Mouse (Mus musculus) heart, embryonic 13.5 days (tissue): ENCODE measurements around the gene Akr1b3. TPM values are rescaled to one million over a fixed set of nuclear protein-coding genes. Genes with fewer than 3 reads are reported as not detected.

Experiments
- ATAC-seq: fragments of 200-750 bp; cut with Nextera tagmentation; 2 replicates; pipeline ENCODE4 v1.8.0; 2017; ENCODE audit warnings: moderate TSS enrichment; ENCODE audit not compliant: insufficient number of reproducible peaks, low FRiP score, low TSS enrichment; ENCODE audit errors: extremely low read depth
- H3K27ac ChIP-seq: fragments of 300-500 bp; sonication (generic); replicated peaks from 2 replicates; pipeline ENCODE4 v1.5.1; 2015; ENCODE audit warnings: moderate library complexity, mild to moderate bottlenecking, inconsistent platforms
- H3K27me3 ChIP-seq: fragments of 300-500 bp; sonication (generic); replicated peaks from 2 replicates; pipeline ENCODE4 v1.6.1; 2015; ENCODE audit warnings: mild to moderate bottlenecking, inconsistent platforms
- H3K36me3 ChIP-seq: fragments of 300-500 bp; sonication (generic); 2 replicates; pipeline ENCODE4 v1.6.1; 2015; ENCODE audit warnings: mild to moderate bottlenecking, inconsistent platforms
- H3K4me1 ChIP-seq: fragments of 300-500 bp; sonication (generic); 2 replicates; pipeline ENCODE4 v1.6.1; 2015; ENCODE audit warnings: inconsistent platforms
- H3K4me2 ChIP-seq: fragments of 300-500 bp; sonication (generic); 2 replicates; pipeline ENCODE4 v1.6.1; 2015; ENCODE audit warnings: inconsistent platforms, mild to moderate bottlenecking, moderate library complexity
- H3K4me3 ChIP-seq: fragments of 300-500 bp; sonication (generic); 2 replicates; pipeline ENCODE4 v1.5.1; 2015; ENCODE audit warnings: moderate library complexity, mild to moderate bottlenecking, inconsistent platforms
- H3K9ac ChIP-seq: fragments of 300-500 bp; sonication (generic); 2 replicates; pipeline ENCODE4 v1.6.1; 2015; ENCODE audit warnings: inconsistent platforms, mild to moderate bottlenecking, moderate library complexity
- H3K9me3 ChIP-seq: fragments of 300-500 bp; sonication (generic); 2 replicates; pipeline ENCODE4 v1.6.1; 2016; ENCODE audit warnings: inconsistent platforms
- WGBS: fragments of 180-500 bp; shearing (Covaris S2); methylation state at CpG from one replicate; pipeline ENCODE4 v1.1.7; 2015; ENCODE audit warnings: mixed read lengths; 5-methylcytosine and 5-hydroxymethylcytosine counted together
- polyA plus RNA-seq: library from polyadenylated mRNA; unstranded; fragments of >200 nt; fragmentation: Nextera tagmentation; extraction: Ambion mirVana; gene quantifications from 2 replicates; pipeline ENCODE4 v1.2.1, GENCODE M21; 2015

Gene Akr1b3
- polyA plus RNA-seq, 1 experiment from 2014 or later = 176 TPM

DNA sequence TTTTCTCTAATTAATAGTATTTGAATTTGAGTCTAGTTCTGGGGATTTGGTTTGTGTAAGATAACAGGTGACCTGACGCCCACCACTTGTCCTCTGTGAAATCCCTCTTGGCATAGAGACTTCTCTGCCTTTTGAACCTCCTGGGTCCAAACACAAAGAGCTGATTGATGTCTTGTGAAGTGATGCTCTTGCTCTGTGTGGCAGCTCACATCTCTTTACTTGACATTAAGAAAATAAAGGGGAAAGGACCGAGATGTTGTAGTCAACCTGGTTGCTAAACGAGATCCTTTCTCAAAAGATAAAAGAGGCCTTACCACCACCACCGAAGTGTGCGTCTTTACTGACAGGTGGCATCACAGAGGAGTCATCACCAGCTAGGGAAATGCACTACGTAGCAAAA, 1.4 kb upstream of the Akr1b3 start:
- no peak overlapping the region for H3K4me3 ChIP-seq
- peaks cover 3% of the 10 kb centered on the region; the same call in 1 of the 2 replicates for H3K9me3 ChIP-seq
- H3K27ac ChIP-seq = no peak overlapping the region
- no peak for ATAC-seq
- no peak overlapping the region for H3K9ac ChIP-seq
- no peaks in the 10 kb centered on the region for H3K27me3 ChIP-seq
- 55% methylated on average over 6 of the region's 6 CpGs for WGBS
- H3K4me2 ChIP-seq = peak overlapping the region; percentile 78; the same call in 1 of the 2 replicates
- H3K4me1 ChIP-seq = peaks cover 35% of the 10 kb centered on the region
- no peaks in the 10 kb centered on the region for H3K36me3 ChIP-seq

DNA sequence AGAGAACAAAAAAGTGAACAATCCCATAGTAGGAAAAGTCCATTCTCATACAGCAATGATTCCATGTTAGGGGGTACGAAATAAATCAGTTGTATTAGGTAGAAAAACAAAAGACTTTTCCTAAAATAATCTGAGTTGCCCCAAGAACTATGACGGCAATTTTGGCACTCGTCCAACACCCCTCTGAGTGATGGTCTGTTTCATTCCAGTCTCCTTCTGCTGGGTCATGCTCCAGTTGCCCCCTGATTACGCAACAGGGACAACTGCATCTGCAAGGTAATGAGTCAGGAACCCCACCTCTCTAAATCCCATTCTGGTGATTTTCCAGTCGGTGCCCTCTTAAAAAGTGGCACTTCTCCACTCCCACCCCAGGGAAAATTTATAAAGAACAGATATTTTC, 894 bp upstream of the Akr1b3 start:
- H3K9ac ChIP-seq = peak overlapping the region; percentile 81
- 25% methylated on average over 5 of the region's 5 CpGs for WGBS
- peak overlapping the region; percentile 90 for H3K27ac ChIP-seq
- H3K4me3 ChIP-seq = peak overlapping the region; percentile 82
- H3K4me1 ChIP-seq = peaks cover 35% of the 10 kb centered on the region
- no peaks in the 10 kb centered on the region for H3K36me3 ChIP-seq
- no peaks in the 10 kb centered on the region for H3K27me3 ChIP-seq
- peak overlapping the region; percentile 78 for H3K4me2 ChIP-seq
- peaks cover 3% of the 10 kb centered on the region; the same call in 1 of the 2 replicates for H3K9me3 ChIP-seq
- ATAC-seq = no peak

DNA sequence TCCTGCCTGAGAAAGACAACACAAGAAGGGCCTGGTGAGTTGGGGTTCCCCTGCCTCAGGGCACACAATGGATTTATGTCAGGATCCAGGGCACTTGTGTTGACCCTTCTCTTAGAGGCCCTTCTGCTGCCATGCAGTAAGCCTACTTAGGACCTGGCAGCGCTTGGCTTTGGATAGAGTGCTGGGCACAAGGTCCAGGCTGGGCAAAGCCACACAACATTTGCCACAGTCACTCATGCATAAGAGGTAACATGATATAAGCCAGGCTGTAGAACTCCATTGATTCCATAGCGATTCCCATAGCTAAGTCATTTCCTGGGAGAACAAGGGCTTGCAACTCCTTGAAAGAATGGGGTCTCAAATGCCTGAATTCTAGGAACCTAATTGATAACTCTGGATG, 3.4 kb downstream of the Akr1b3 start:
- H3K27me3 ChIP-seq = no peaks in the 10 kb centered on the region
- WGBS = 90% methylated on average over 2 of the region's 2 CpGs
- ATAC-seq = no peak

DNA sequence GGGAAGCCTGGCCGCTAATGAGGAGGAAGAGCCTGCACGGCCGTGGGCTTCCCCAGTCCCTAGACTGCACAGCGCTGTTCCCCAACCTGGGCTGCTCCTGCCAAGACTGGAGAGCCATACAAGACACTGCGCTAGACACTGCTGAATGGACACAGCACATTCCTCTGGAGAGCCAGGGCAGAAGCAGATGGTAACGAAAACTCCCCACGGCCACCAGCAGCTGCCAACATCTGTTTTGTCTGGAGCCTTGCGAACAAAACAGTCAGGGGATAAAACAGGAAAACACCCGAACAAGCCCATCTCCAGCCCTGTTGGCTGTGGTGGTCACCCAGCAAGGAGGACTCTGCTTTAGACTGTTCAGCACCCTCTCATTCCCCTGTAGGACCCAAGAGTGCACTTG, 3.9 kb downstream of the Akr1b3 start:
- no peak for ATAC-seq
- H3K27me3 ChIP-seq = no peaks in the 10 kb centered on the region
- no peak overlapping the region for H3K4me2 ChIP-seq
- WGBS = 81% methylated on average over 9 of the region's 9 CpGs
- H3K9me3 ChIP-seq = no peaks in the 10 kb centered on the region
- H3K36me3 ChIP-seq = peaks cover 41% of the 10 kb centered on the region
- no peak overlapping the region for H3K27ac ChIP-seq
- no peak overlapping the region for H3K9ac ChIP-seq
- no peak overlapping the region for H3K4me3 ChIP-seq
- peaks cover 32% of the 10 kb centered on the region for H3K4me1 ChIP-seq

More for the DNA sequence above, 3.4 kb downstream of the Akr1b3 start:
- Histone ChIP-seq H3K36me3 (peaks cover 35% of the 10 kb centered on the region), H3K9ac (no peak overlapping the region), H3K27ac (no peak overlapping the region), H3K4me3 (no peak overlapping the region), H3K4me2 (no peak overlapping the region), H3K9me3 (no peaks in the 10 kb centered on the region), H3K4me1 (peaks cover 35% of the 10 kb centered on the region)

- 88% methylated on average over 11 of the region's 11 CpGs for WGBS
Measured at GRCm38 (mm10) chr6:34310023-34310595, 7.2 kb downstream of the Akr1b3 start.

GRCm38 (mm10) chr6:34309526-34309925, 7.8 kb downstream of the Akr1b3 start:
- Histone ChIP-seq H3K9ac (no peak overlapping the region), H3K36me3 (peaks cover 77% of the 10 kb centered on the region), H3K9me3 (no peaks in the 10 kb centered on the region), H3K4me3 (no peak overlapping the region), H3K4me2 (no peak overlapping the region), H3K27me3 (no peaks in the 10 kb centered on the region), H3K4me1 (peaks cover 15% of the 10 kb centered on the region), H3K27ac (no peak overlapping the region)
- ATAC-seq = no peak
- 92% methylated on average over 6 of the region's 6 CpGs for WGBS

More at GRCm38 (mm10) chr6:34310023-34310595, 7.2 kb downstream of the Akr1b3 start:
- H3K9ac ChIP-seq = no peak overlapping the region
- peaks cover 72% of the 10 kb centered on the region for H3K36me3 ChIP-seq
- no peaks in the 10 kb centered on the region for H3K27me3 ChIP-seq
- H3K4me2 ChIP-seq = no peak overlapping the region
- no peaks in the 10 kb centered on the region for H3K9me3 ChIP-seq
- H3K4me1 ChIP-seq = peaks cover 15% of the 10 kb centered on the region
- no peak overlapping the region for H3K27ac ChIP-seq
- ATAC-seq = no peak
- H3K4me3 ChIP-seq = no peak overlapping the region

GRCm38 (mm10) chr6:34306797-34307196, 10.5 kb downstream of the Akr1b3 start:
- no peak for ATAC-seq
- Histone ChIP-seq H3K27ac (no peak overlapping the region), H3K27me3 (no peaks in the 10 kb centered on the region), H3K36me3 (peaks cover 79% of the 10 kb centered on the region), H3K4me2 (no peak overlapping the region), H3K4me1 (peaks cover 11% of the 10 kb centered on the region; the same call in 1 of the 2 replicates), H3K4me3 (no peak overlapping the region), H3K9ac (no peak overlapping the region), H3K9me3 (no peaks in the 10 kb centered on the region)
- 81% methylated on average over 6 of the region's 6 CpGs for WGBS

GRCm38 (mm10) chr6:34304675-34305241, 12.5 kb downstream of the Akr1b3 start:
- Histone ChIP-seq H3K27ac (peak overlapping the region; percentile 40), H3K4me2 (no peak overlapping the region), H3K27me3 (no peaks in the 10 kb centered on the region), H3K9ac (no peak overlapping the region), H3K4me1 (peaks cover 11% of the 10 kb centered on the region; the same call in 1 of the 2 replicates), H3K9me3 (no peaks in the 10 kb centered on the region), H3K36me3 (peaks cover 58% of the 10 kb centered on the region), H3K4me3 (no peak overlapping the region)
- 50% methylated on average over 10 of the region's 10 CpGs for WGBS
- no peak for ATAC-seq

- Histone ChIP-seq H3K4me1 (0 out of 2 replicates have a peak, but pooled peaks cover 2% of the 10 kb centered on the region), H3K4me3 (no peak overlapping the region), H3K4me2 (no peak overlapping the region), H3K36me3 (no peaks in the 10 kb centered on the region), H3K27me3 (no peaks in the 10 kb centered on the region), H3K9ac (no peak overlapping the region), H3K9me3 (no peaks in the 10 kb centered on the region), H3K27ac (no peak overlapping the region)
- ATAC-seq = no peak
- 80% methylated on average over 3 of the region's 3 CpGs for WGBS
Measured at GRCm38 (mm10) chr6:34297055-34297454, 20.2 kb downstream of the Akr1b3 start.

- H3K36me3 ChIP-seq = no peaks in the 10 kb centered on the region
- no peaks in the 10 kb centered on the region for H3K9me3 ChIP-seq
- no peak overlapping the region for H3K4me3 ChIP-seq
- H3K4me1 ChIP-seq = 0 out of 2 replicates have a peak, but pooled peaks cover 2% of the 10 kb centered on the region
- no peak overlapping the region for H3K27ac ChIP-seq
- no peak overlapping the region for H3K9ac ChIP-seq
- 82% methylated on average over 9 of the region's 9 CpGs for WGBS
- H3K27me3 ChIP-seq = 0 out of 2 replicates have a peak, but pooled peaks cover 4% of the 10 kb centered on the region
- H3K4me2 ChIP-seq = no peak overlapping the region
- ATAC-seq = no peak
Measured at GRCm38 (mm10) chr6:34295437-34295836, 21.8 kb downstream of the Akr1b3 start.

DNA sequence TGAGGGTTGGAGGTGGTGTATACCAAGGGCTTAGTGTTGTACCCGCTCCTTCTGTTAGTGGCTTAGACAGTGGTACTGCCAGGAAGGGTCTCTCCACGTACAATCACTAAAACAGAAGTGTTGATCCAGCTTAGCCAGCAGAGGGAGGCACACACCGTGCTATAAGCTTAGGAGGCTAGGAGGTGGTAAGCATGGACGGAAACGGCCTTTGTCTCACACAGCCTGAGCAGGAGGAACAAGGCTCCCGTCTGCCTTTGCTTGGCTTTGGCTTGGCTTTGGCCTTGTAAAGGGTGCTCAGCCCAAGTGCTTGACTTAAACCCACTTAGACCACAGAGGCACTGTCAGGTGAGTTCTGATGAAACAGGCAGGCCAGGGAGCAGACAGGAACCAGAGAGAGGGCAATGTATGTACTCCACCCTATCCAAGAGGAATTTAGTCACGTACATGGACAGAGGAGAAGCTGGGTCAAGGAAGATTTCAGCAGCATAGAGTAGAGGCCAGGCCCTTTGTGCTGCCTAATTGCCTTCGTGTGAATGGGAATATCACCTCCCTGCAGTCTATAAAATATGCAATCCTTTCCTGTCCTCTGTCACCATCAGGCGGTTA, 24.3 kb downstream of the Akr1b3 start:
- no peak overlapping the region for H3K4me3 ChIP-seq
- 24% methylated on average over 9 of the region's 9 CpGs for WGBS
- no peaks in the 10 kb centered on the region for H3K9me3 ChIP-seq
- no peak overlapping the region for H3K4me2 ChIP-seq
- no peak overlapping the region for H3K27ac ChIP-seq
- peak; percentile 68; the same call in 1 of the 2 replicates for ATAC-seq
- H3K4me1 ChIP-seq = 0 out of 2 replicates have a peak, but pooled peaks cover 2% of the 10 kb centered on the region
- H3K36me3 ChIP-seq = no peaks in the 10 kb centered on the region
- H3K27me3 ChIP-seq = 0 out of 2 replicates have a peak, but pooled peaks cover 4% of the 10 kb centered on the region
- H3K9ac ChIP-seq = no peak overlapping the region
